Mouse (Mus musculus) megakaryocyte, embryonic 14.5 days (primary cell): ENCODE results near the gene Spaca3.

ENCODE experiments used
- FLI1 ChIP-seq: IDR thresholded peaks from 2 replicates; pipeline ENCODE4 v1.6.1; 2012; ENCODE audit warnings: low read length, inconsistent platforms, mixed read lengths
- GATA1 ChIP-seq: IDR thresholded peaks from 3 replicates; pipeline ENCODE4 v1.6.1; 2012; ENCODE audit warnings: mixed read lengths, low read length, inconsistent platforms, borderline replicate concordance

- TF ChIP-seq GATA1 (no peak), FLI1 (no peak)
These were observed 42.8 kb upstream of the Spaca3 start for GRCm38 (mm10) chr11:80815354-80815753.
